Mouse (Mus musculus) hematopoietic stem cell, adult 5-6 weeks (primary cell): ENCODE results near the gene Grwd1. TPM values are rescaled to one million over a fixed set of nuclear protein-coding genes. Genes with fewer than 3 reads are reported as not detected.

ENCODE experiments used
- ATAC-seq, 2 experiments: fragments of 125-278 bp in 1 of 2; replicated peaks in 1 of 2; 2 replicates each; pipeline ENCODE4 v1.8.0; 2016 to 2017; ENCODE audit warnings: inconsistent platforms in 2 of 2, mild to moderate bottlenecking in 2 of 2, moderate number of reproducible peaks in 2 of 2, low read depth in 1 of 2, moderate TSS enrichment in 1 of 2; ENCODE audit not compliant: low FRiP score in 2 of 2, poor library complexity in 2 of 2, severe bottlenecking in 2 of 2, insufficient read depth in 1 of 2, low TSS enrichment in 1 of 2
- total RNA-seq: library from RNA; stranded (forward); fragments of 172-1452, 232-1000 nt; gene quantifications from 2 replicates; pipeline ENCODE4 v1.2.3, GENCODE M21; 2017

Gene Grwd1
- total RNA-seq, 1 experiment from 2014 or later, result 17.1 TPM

DNA sequence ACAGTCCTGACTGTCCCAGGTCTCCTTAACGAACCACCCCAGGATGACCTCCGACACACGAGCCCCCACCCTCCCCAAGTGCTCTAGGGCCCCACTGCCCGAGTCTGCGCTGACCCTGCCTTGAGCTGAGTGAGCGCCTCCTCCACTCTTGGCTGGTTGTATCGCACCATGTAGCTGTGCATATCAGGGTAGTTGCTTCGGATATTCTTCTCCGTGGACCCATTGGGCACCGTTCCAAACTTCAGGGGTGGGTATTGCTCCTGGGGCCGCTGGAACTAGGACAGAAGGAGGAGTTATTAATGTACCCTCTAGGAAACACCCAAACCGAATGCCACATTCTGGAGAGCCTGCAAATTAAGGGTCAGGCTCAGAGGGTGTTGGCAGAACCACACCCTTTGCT, 22.3 kb upstream of the Grwd1 start:
- no peak for ATAC-seq

DNA sequence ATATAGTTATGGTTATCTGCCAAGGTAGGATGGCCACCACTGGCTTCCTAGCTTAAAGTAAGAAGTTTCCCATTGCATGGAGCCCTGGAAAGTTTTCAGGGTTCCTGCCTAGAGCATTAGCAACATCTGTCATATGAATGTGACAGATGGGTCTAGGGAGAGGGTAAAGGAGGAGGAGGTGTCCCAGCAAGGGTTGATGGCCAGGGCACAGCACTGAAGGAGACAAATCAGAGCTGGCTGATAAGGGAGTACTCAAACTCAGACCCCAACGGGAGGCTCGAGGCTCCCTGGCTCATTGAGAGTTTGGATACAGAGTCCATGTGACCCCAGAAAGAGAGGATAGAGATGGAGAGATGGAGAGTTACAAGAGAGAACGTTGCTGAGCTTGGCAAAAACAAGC, 19.9 kb upstream of the Grwd1 start:
- no peak for ATAC-seq

DNA sequence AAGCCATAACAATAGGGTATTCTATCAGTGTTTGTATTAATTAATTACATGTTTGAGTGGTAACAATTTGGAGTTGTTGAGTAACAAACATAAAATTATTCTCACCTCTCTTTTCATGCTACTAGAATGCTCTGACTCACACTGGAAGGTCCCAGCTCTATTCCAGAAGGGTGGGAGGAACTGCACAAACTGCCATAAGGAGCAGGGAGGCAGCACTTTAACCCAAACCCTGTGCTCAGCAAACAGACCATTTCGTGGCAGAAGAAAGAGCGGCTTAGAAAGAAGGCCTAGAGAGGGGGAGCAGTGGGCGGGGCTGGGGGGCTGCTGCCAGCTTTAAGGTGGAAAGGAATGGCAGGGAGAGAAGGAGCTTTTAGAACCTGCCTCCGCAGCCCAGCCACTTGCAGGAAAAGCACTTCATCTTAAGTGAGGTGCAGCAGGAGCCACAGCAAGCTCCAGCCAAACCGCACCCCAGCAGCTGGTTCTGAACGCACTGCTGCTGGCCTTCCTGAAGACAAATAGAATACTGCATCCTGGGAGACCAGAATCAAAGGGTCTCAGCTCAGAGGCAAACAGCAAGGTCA, 17.8 kb upstream of the Grwd1 start:
- ATAC-seq, result no peak

DNA sequence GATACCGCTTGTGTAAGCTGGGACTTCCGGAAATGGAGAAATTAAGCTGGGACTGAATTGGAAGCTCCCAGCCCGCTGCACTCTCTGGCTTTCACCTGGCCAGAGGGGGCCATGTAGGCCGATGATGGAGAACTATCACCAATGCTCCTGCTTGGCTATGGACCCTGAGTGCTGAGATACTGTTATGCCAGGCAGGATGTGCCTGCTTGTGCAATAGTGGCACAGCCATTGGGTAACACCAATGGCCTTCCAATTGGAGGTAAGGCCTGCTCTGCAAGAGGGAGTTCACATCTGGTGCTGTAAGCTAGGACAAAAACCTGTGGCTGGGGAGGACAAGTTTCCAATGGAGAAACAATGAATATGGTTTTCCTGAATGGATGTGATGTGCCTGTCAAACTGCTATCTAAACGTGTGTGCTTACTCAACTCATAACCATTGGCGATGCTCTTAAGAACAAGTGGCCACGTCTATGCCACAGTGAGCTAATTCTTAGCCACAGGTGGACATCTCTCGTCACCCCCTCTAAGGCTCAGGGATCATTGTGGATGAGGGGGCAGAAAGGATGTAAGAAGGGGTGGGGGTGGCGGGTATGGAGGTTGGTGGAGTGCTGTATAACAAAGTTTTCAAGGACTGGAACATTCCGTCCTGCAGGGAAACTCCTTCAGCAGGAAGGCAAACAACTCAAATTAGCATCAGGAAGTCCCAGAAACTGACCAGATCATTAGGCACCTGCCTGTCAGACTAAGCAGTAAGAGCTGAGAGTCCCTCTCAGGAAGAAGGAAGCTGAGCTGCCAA, 12.4 kb upstream of the Grwd1 start:
- ATAC-seq, result no peak

DNA sequence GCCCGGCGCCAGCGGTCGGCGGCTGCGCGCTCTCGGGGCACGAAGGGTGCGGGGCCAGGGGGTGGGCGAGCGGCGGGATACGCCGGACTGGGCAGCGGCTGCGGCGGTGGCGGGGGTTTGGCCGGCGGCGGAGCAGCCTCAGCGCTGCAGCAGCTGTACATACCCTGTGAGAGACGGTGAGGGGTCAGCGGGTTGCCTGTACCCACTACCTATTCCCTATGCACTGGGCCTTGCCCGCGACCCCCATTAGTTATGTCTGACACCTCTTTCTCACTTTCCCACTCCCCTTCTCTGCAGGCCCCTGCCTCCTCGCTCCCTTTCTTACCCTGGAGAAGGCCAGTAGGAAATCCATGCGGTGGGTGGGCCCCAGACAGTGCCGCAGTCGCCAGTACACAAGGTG, 3.2 kb upstream of the Grwd1 start:
- ATAC-seq, result no peak

GRCm38 (mm10) chr7:45833148-45833790, 2.5 kb upstream of the Grwd1 start:
- ATAC-seq, result 0 out of 4 replicates have a peak, but pooled peaks of 1 of the 2 experiments have one; percentile 22

DNA sequence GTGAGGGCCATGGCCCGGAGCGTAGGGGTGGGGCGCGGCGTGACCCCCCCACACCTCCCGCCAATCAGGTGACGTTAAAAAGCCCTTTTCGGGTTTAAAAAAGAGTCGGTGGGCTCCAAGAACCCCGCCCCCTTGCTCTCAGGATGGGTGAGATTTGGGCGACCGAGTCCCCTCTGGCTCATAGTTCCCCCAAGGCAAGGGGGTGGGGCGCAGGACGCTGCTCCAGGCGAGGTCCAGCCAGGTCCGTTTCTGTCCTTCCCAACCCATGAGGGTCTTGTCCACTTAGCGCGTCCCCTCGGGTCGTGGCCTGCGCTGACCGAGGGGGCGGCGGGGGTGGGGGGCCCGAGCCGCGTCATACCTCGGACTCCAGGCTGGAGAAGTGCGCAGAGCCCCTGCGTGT, 1.7 kb upstream of the Grwd1 start:
- no peak for ATAC-seq

- ATAC-seq, result no peak
These were observed 383 bp upstream of the Grwd1 start for GRCm38 (mm10) chr7:45831128-45831525.

DNA sequence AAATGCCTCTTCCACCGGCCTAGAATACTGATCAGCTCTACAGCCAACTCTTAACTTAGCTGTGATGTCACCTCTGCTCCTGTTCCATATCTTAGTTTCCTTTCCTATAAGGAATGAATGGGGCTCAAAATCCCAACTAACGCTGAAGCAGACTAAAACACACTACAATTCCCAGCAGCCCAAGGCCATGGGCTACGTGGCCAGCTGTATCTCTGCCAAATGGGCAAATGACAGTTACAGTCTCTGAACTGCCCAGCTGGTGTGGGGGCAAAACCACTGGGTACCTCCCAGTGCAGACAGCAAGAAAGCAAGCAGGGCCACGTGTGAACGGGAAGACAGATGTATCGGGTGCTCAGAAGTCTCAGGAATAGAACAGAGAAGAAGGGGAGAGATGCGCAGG, 4.1 kb downstream of the Grwd1 start:
- no peak for ATAC-seq

DNA sequence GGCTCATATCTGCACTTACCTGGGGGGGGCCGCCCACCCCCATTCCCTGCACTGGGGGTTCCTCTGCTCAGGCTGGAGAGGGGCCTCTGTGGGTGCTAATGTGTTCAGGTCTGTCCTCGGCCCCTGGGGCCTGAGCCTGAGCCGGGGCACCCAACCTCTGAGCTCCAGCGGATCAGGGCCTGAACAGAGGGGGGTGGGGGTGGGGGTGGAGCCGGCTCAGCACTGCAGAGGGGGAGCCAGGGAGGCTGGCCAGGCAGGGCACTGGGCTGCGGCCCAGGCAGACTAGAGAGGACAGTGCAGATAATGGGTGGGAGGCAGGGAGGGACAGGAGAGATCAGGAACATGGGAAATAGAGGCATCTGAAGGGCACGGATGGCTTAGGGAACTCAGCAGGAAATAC, 6.1 kb downstream of the Grwd1 start, which contains the start of gene Kcnj14:
TSS of gene Kcnj14 (minus strand) at position 185 of the 400 bp plus-strand sequence.
- no peak for ATAC-seq

DNA sequence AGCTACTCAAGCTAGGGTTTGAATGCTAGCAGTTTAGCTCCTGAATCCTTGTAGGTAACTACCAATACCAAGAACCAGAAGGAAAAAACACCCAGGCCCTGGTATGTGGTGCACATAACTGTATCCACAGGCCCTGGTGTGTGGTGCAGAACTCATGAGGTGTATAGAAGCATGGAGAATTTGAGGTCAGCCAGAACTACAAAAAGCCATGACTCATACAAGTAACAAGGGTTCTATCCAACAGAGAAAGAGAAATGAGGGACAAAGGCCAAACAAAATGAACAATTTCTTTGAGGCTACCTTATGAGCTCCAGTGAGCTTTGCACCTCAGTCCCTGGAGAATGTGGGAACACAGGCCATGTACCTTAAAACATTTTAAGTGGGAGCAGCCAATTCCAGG, 9.8 kb downstream of the Grwd1 start:
- ATAC-seq, result no peak

DNA sequence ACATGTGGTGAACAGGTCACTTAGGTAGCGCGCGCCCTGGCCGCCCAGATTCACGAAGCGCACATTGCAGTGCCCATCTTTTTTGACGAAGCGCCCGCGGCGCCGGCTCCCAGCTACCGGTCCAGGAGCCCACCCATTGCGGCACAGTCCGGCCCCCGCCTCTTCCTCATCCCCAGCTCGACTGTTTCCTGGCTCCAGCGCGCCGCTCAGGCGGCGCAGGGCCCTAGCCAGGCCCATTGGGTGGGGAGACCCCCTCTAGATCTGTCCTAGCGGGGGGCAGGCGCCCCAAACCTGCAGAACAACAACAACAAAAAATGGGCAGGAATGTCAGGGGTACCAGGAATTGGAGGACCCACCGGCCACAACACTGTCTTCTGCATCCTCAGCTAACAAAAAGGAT, 10.9 kb downstream of the Grwd1 start:
- ATAC-seq, result no peak

DNA sequence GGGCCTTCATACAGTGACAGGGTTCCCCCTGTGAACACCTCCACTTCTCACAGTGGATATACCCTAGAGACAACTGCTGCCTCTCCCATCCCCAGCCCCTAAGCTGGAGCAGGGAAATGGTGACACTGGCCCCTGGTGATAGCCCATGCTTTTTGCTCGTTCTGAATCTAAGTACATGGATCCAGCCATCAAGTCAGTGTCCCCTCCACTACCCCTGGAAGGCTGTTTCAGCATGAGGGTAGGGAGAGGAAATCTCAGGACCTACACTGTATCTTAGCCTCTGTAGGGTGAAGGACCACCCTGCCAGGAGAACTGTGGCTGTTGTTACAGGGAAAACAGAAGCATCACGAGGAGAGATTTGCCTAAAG, 14.8 kb downstream of the Grwd1 start:
- no peak for ATAC-seq

- no peak for ATAC-seq
These were observed 15.3 kb downstream of the Grwd1 start for GRCm38 (mm10) chr7:45815323-45815983.

- no peak for ATAC-seq
These were observed 15.9 kb downstream of the Grwd1 start for GRCm38 (mm10) chr7:45814841-45815240.

DNA sequence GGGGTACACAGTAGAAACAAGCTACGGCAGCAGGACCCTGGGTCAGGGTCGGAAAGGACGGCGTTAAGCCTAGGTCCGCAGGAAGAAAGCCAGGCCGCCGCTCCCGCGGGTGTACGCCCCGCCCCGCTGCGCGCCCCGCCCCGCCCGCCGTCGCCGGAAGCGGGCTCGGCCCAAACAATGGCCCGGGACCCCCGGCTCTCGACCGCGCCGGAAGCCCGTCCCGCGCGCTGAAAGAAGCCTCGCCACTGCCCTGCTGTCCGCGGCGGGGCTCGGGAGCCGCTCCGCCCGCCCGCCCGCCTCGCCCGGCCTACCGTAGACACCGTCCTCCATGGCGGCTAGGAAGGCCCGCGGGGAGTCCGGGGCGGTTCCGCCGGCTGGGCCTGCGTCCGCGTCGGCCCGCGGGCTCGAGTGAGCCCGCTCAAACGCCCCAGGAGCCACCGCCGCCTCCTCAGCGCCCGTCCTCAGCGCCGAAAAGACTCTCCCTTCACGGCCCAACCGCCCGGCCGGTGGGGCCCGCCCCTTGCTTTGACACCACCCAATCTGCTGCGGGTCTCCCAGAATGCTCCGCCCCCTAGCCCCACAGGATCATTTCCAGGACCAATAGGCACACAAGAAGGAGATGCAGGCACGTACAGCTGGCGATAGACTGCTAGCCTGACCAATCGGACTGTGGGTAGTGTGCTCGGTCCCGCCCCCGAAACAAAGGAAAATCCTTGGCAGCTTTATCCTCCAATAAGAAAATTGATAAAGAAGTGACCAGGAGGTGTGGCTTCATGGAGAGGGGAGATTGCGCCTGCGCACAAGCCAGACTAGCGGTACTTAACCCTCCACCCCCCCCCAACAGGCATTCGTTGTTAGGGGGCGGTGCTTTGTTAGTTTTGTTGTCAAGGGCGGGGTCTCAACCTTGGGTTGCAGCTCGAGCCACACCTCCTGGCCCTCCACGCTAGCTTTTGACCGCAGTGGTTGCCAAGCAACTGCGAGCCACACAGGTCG, 16.7 kb downstream of the Grwd1 start, which contains the start of gene Cyth2:
TSS of gene Cyth2 (minus strand) at position 795 of the 993 bp plus-strand sequence.
- peak; percentile 97 for ATAC-seq

- ATAC-seq, result no peak
These were observed 17.8 kb downstream of the Grwd1 start for GRCm38 (mm10) chr7:45812921-45813320.
